Mouse (Mus musculus): ENCODE measurements around the gene Upf1.

Upf1 gene

GRCm38 (mm10) chr8:70316511-70317504 is 36.3 kb downstream of the Upf1 start:
- DNase-seq, result no peak

- peak; percentile 60 for DNase-seq
These were observed 37.2 kb downstream of the Upf1 start, which contains the start of gene Cers1 for GRCm38 (mm10) chr8:70315624-70316510. Gene Cers1 (plus strand): TSS chr8:70315775.

DNA sequence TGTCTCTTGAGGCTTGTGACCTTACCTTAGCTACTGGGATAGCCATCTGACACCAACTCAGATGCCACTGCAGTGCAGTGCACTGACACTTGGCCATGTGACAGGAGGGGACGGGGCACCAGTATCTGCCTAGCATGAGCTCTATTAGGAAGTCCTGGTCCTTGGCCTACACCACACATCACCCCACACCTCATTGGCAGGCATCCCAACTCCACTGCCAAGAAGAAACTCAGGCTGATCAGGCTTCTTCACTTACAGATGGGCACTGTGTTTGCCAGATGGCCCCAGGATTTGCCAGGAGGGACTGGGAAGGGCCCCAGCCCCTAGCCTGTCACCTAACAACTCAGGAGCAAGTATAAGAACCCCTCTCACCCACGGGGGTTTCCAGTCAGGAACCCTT is 39.7 kb downstream of the Upf1 start:
- no peak for DNase-seq

GRCm38 (mm10) chr8:70309311-70309710 is 43.8 kb downstream of the Upf1 start:
- DNase-seq, result no peak

DNA sequence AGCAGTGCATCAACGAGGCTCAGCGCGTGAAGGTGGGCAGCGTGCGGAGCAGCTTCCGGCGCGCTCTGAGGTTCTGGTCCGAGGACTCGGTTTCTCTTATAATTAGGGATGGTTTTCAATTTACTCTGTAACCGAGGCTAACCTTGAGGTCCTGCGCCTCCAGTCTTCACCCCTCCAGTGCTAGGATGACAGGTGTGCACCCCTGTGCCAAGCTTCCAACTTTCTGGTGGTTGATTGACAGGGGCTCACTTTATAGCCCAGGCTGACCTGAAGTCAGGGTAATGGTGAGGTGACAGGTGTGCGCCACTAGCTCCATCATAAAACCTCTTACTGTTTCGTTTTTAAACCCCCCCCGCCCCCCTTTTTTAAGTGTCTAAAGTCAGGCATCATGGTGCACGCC is 50.2 kb downstream of the Upf1 start:
- no peak for DNase-seq

DNA sequence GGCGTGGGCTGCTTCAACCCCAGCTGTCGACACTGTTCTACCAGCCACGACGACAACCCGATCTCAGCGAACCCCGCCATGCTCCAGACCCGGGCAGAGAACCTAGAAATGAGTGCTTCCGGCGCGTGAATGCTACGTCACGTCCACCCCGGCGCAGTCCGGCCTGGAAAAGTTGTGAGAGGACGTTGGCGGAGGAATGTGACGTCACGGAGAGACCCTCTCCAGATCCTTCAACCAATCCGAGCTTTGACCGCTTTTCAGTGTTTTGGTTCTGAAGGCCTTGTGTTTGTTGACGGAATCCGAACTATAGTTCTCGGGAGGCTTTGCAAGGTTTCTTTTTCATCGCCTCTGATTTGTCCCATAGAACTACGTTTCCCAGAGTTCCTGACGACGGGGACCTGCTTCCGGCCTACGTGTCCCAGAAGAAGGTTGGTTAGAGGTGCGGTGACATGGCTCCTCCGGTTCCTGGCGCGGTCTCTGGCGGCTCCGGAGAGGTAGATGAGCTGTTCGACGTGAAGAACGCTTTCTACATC is 50.7 kb downstream of the Upf1 start, which contains the start of the genes Ddx49 and Cope:
TSS of gene Ddx49 (minus strand) at position 132 of the 533 bp plus-strand sequence.
TSS of gene Cope (plus strand) at position 161 of the 533 bp plus-strand sequence.
- DNase-seq, result peak; percentile 92

- no peak for DNase-seq
These were observed 52.2 kb downstream of the Upf1 start for GRCm38 (mm10) chr8:70300881-70301280.

DNA sequence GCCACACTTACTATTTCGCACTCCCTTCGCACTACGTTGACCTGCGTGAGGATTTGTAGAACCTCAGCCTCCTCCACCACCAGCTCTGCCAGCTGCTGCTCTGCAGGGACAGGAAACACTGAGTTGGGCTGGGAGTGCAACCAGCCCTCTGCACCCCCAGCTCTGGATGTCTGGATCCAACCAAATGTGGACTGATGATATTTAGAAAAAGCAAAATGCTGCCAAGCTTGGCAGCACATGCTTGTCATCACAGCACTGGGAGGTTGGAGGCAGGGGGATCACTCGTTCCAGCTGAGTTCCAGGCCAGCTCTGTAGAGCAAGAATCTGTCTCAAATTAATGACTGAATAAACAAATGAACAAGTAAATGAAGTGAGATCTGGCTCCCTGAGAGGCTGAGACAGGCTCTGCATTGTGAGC is 59.1 kb downstream of the Upf1 start:
- DNase-seq, result no peak

- peak; percentile 27 for DNase-seq
These were observed 66.3 kb downstream of the Upf1 start for GRCm38 (mm10) chr8:70286737-70287136.

GRCm38 (mm10) chr8:70285304-70285703 is 67.8 kb downstream of the Upf1 start:
- DNase-seq, result no peak

GRCm38 (mm10) chr8:70284421-70284820 is 68.7 kb downstream of the Upf1 start:
- DNase-seq, result no peak

GRCm38 (mm10) chr8:70283136-70284077 is 69.7 kb downstream of the Upf1 start:
- peak; percentile 11 for DNase-seq

DNA sequence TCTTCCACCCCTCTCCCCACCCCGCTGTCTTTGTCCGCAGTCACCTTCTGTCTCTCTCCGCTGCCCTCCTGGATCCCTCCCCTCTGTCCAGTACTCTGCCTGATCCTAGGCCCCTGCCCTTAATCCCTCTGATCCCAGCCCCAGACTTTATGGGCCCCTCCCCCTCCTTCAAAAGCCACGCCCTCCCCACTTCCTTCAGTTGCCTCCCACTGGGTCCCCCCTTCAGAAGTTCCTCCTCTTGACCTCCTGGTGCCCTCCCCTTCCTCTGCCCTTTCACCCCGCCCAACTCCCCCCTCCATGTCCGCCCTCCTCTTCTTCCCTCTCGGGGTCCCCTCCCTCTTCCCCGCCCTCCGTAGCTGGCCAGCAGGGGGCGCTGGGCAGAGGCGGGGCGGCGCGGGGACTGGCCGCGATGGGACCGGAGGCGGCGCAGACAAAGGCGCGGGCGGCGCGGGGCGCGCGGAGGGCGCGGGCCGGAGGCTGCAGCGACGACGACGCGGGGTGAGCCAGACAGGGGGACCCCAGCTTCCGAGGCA is 70.4 kb downstream of the Upf1 start, which contains the start of gene Homer3:
TSS of gene Homer3 (plus strand) at position 225 of the 533 bp plus-strand sequence.
- peak; percentile 96 for DNase-seq

Data from thymus, postnatal 25 days (tissue).